Comparison of ENCODE assay signal across 9 mouse cellular contexts in genomic region chr12:72821589-72821988, GRCm38 (mm10).
A peak's percentile ranks its signal among the peaks of the same experiment; 100 is the strongest.
DNase-seq lines count a peak whose midpoint lies in the region; ATAC-seq and TF ChIP-seq lines count a peak whose summit lies in the region.
"Had no signal": no experiment of that assay in that cellular context is flagged by ENCODE, and none has a peak within 500 bp of the region (broad histone marks: within the 10 kb centered on the region; RNA-seq: fewer than 3 reads in every experiment).

No protein-coding gene starts in this region.

- H3K4me2 ChIP-seq in lung, embryonic 15.5 days = peak overlapping the region; percentile 83
- H3K4me2 ChIP-seq in forebrain, embryonic 11.5 days (ENCODE audit: low read depth, low read length, severe bottlenecking) = peak overlapping the region; percentile 55
- H3K4me2 ChIP-seq in limb, embryonic 12.5 days = peak overlapping the region; percentile 75
- H3K4me2 ChIP-seq in stomach, embryonic 14.5 days (replicated peaks; ENCODE audit: low read depth, low read length) = peak overlapping the region; percentile 69

- H3K27ac ChIP-seq in lung, embryonic 15.5 days = peak overlapping the region; percentile 76
- H3K27ac ChIP-seq in forebrain, embryonic 11.5 days (ENCODE audit: low read depth, low read length) = 0 out of 2 replicates have a peak overlapping the region, but pooled peaks have one; percentile 14
- H3K27ac ChIP-seq in limb, embryonic 12.5 days = peak overlapping the region; percentile 75
- H3K27ac ChIP-seq in stomach, embryonic 14.5 days (ENCODE audit: low read length) = peak overlapping the region; percentile 80

- H3K36me3 ChIP-seq in lung, embryonic 15.5 days = no peaks in the 10 kb centered on the region
- H3K36me3 ChIP-seq in forebrain, embryonic 11.5 days (ENCODE audit: control insufficient read depth, insufficient read depth, low read length) = no peaks in the 10 kb centered on the region
- no peaks in the 10 kb centered on the region for H3K36me3 ChIP-seq in limb, embryonic 12.5 days
- no peaks in the 10 kb centered on the region for H3K36me3 ChIP-seq in stomach, embryonic 14.5 days (ENCODE audit: control insufficient read depth, insufficient read depth, low read length)

- peaks cover 5% of the 10 kb centered on the region; the same call in 1 of the 2 replicates for H3K4me1 ChIP-seq in lung, embryonic 15.5 days
- H3K4me1 ChIP-seq in lung, adult 2 months (ENCODE audit: control insufficient read depth, insufficient read depth, low read length) = no peaks in the 10 kb centered on the region; the same call in 1 of the 2 replicates
- H3K4me1 ChIP-seq in forebrain, embryonic 11.5 days (replicated peaks; ENCODE audit: control insufficient read depth, insufficient read depth, low read length) = no peaks in the 10 kb centered on the region
- peaks cover 8% of the 10 kb centered on the region; the same call in 1 of the 2 replicates for H3K4me1 ChIP-seq in limb, embryonic 12.5 days (replicated peaks)
- 0 out of 2 replicates have a peak, but pooled peaks cover 5% of the 10 kb centered on the region for H3K4me1 ChIP-seq in stomach, embryonic 14.5 days (ENCODE audit: control insufficient read depth, insufficient read depth, low read length)

- H3K9me3 ChIP-seq in lung, embryonic 15.5 days = no peaks in the 10 kb centered on the region
- H3K9me3 ChIP-seq in forebrain, embryonic 11.5 days (ENCODE audit: control insufficient read depth, low read length) = no peaks in the 10 kb centered on the region
- no peaks in the 10 kb centered on the region for H3K9me3 ChIP-seq in limb, embryonic 12.5 days
- H3K9me3 ChIP-seq in stomach, embryonic 14.5 days (ENCODE audit: control insufficient read depth, low read depth, low read length) = no peaks in the 10 kb centered on the region

- H3K27me3 ChIP-seq in lung, embryonic 15.5 days = peaks cover 2% of the 10 kb centered on the region; the same call in 1 of the 2 replicates
- peaks cover 23% of the 10 kb centered on the region for H3K27me3 ChIP-seq in forebrain, embryonic 11.5 days (ENCODE audit: control insufficient read depth, insufficient read depth, low read length)
- H3K27me3 ChIP-seq in limb, embryonic 12.5 days = peaks cover 11% of the 10 kb centered on the region; the same call in 1 of the 2 replicates
- no peaks in the 10 kb centered on the region for H3K27me3 ChIP-seq in stomach, embryonic 14.5 days (ENCODE audit: control insufficient read depth, insufficient read depth, low read length)

- H3K4me3 ChIP-seq in lung, embryonic 15.5 days = peak overlapping the region; percentile 47
- H3K4me3 ChIP-seq in lung, adult 2 months (replicated peaks; ENCODE audit: extremely low read depth, low read depth, low read length) = no peak overlapping the region
- peak overlapping the region; percentile 29 for H3K4me3 ChIP-seq in forebrain, embryonic 11.5 days (ENCODE audit: low read depth, low read length)
- H3K4me3 ChIP-seq in limb, embryonic 12.5 days (replicated peaks) = peak overlapping the region; percentile 46
- H3K4me3 ChIP-seq in stomach, embryonic 14.5 days (ENCODE audit: low read depth, low read length) = peak overlapping the region; percentile 37

- ATAC-seq in lung, embryonic 15.5 days (ENCODE audit: borderline replicate concordance, extremely low read depth, low FRiP score, low TSS enrichment) = no peak
- no peak for ATAC-seq in forebrain, embryonic 11.5 days (replicated peaks; ENCODE audit: low FRiP score)
- no peak for ATAC-seq in limb, embryonic 12.5 days (ENCODE audit: insufficient number of reproducible peaks, insufficient read depth, low FRiP score, low TSS enrichment, low read depth)
- 0 out of 2 replicates have a peak, but pooled peaks have one; percentile 3 for ATAC-seq in stomach, embryonic 14.5 days (ENCODE audit: insufficient number of reproducible peaks, insufficient read depth, low FRiP score, low read depth)

- WGBS in lung, embryonic 15.5 days = 30% methylated on average over 6 of the region's 6 CpGs
- 39% methylated on average over 6 of the region's 6 CpGs for WGBS in lung, adult 2 months
- WGBS in forebrain, embryonic 11.5 days = 31% methylated on average over 6 of the region's 6 CpGs
- 35% methylated on average over 6 of the region's 6 CpGs for WGBS in limb, embryonic 12.5 days
- WGBS in stomach, embryonic 14.5 days = 22% methylated on average over 6 of the region's 6 CpGs

- no peak for TF ChIP-seq POLR2A in lung, adult 2 months (IDR thresholded peaks at IDR 0.05; ENCODE audit: borderline replicate concordance, extremely low read depth, low read depth, low read length)

- H3K9ac ChIP-seq in lung, embryonic 15.5 days = peak overlapping the region; percentile 33; the same call in 1 of the 2 replicates
- peak overlapping the region; percentile 37; the same call in 1 of the 2 replicates for H3K9ac ChIP-seq in forebrain, embryonic 11.5 days (ENCODE audit: low read length)
- H3K9ac ChIP-seq in limb, embryonic 12.5 days (replicated peaks) = peak overlapping the region; percentile 57
- H3K9ac ChIP-seq in stomach, embryonic 14.5 days (replicated peaks; ENCODE audit: low read depth, low read length) = no peak overlapping the region

- no peak for TF ChIP-seq CTCF in lung, adult 2 months (IDR thresholded peaks at IDR 0.05; ENCODE audit: insufficient read depth, low read length)

- no peak for DNase-seq in lung, adult 2 months
- DNase-seq in forebrain, embryonic 11.5 days (ENCODE audit: low spot score) = no peak
- no peak for DNase-seq in urinary bladder, adult 2 months (ENCODE audit: low spot score)
- DNase-seq in embryo, embryonic 11 days = no peak
- DNase-seq in spleen, postnatal 36 days (ENCODE audit: low spot score in 2 of 2) = no peak
- DNase-seq: cerebellum, adult 9-10 months had no signal

Comparison
In these comparisons a context has a peak if more than half of its experiments do, and no peak if none do; other contexts are left out.
1. H3K27ac ChIP-seq: peak in every context shown above with its lines; median percentile 80 in stomach, embryonic 14.5 days; 76 in lung, embryonic 15.5 days; 75 in limb, embryonic 12.5 days; 14 in forebrain, embryonic 11.5 days.